Mouse (Mus musculus) ZHBTc4 (cell line): ENCODE measurements around the gene Fam131a.

Experiments
- DNase-seq: peaks from one replicate; pipeline ENCODE4 v3.0.0-alpha.2; 2011; ENCODE audit warnings: low read depth, low spot score

Gene Fam131a

GRCm38 (mm10) chr16:20739845-20740244 lies 46.8 kb downstream of the Fam131a start:
- no peak for DNase-seq

GRCm38 (mm10) chr16:20746641-20747040 lies 53.6 kb downstream of the Fam131a start:
- no peak for DNase-seq

GRCm38 (mm10) chr16:20750518-20750917 lies 57.5 kb downstream of the Fam131a start:
- DNase-seq: no peak
